In genomic region chr15:71326596-71326995, GRCm38 (mm10) we compare ENCODE assay signal across 21 mouse cellular contexts.
DNase-seq lines count a peak whose midpoint lies in the region; ATAC-seq and TF ChIP-seq lines count a peak whose summit lies in the region.
"Had no signal": no experiment of that assay in that cellular context is flagged by ENCODE, and none has a peak within 500 bp of the region (broad histone marks: within the 10 kb centered on the region; RNA-seq: fewer than 3 reads in every experiment).

No protein-coding gene starts in this region.

- TF ChIP-seq CTCF in C2C12 (IDR thresholded peaks at IDR 0.05; ENCODE audit: control insufficient read depth, insufficient read depth, insufficient read length), result no peak
- TF ChIP-seq CTCF in forebrain, postnatal 0 days (IDR thresholded peaks at IDR 0.05; ENCODE audit: low read depth), result no peak

- DNase-seq in neural tube, embryonic 11.5 days (ENCODE audit: low spot score), result no peak
- no peak for DNase-seq in neural tube, embryonic 10.5 days (ENCODE audit: extremely low spot score, low spot score)
- DNase-seq in brain, adult 2 months (ENCODE audit: low read depth, low spot score), result peak; percentile 12
- no peak for DNase-seq in layer of hippocampus, postnatal 14 days (ENCODE audit: low spot score in 2 of 2)
- DNase-seq in forebrain, postnatal 0 days, result no peak
- DNase-seq: cerebellum, adult 11-12 months; cerebellum, adult 9-10 months; cerebellum, postnatal 36 days; gastrocnemius, adult 2 months; gastrocnemius, postnatal 25 days; heart, postnatal 36 days; kidney, adult 18-20 months had no signal

- WGBS in neural tube, embryonic 11.5 days, result 76% methylated on average over 3 of the region's 3 CpGs
- 75% methylated on average over 3 of the region's 3 CpGs for WGBS in forebrain, postnatal 0 days

- H3K4me1 ChIP-seq in neural tube, embryonic 11.5 days (ENCODE audit: control insufficient read depth, insufficient read depth, low read length), result no peaks in the 10 kb centered on the region
- no peaks in the 10 kb centered on the region for H3K4me1 ChIP-seq in forebrain, postnatal 0 days (ENCODE audit: insufficient read depth)
- H3K4me1 ChIP-seq: embryonic facial prominence, embryonic 10.5 days; forebrain, embryonic 13.5 days; hindbrain, embryonic 12.5 days; intestine, embryonic 15.5 days had no signal

- no peak overlapping the region for H3K9ac ChIP-seq in neural tube, embryonic 11.5 days (ENCODE audit: low read length)
- H3K9ac ChIP-seq in forebrain, postnatal 0 days, result no peak overlapping the region
- H3K9ac ChIP-seq: forebrain, embryonic 13.5 days; heart, embryonic 13.5 days; hindbrain, embryonic 12.5 days; intestine, embryonic 15.5 days had no signal

- H3K9me3 ChIP-seq in neural tube, embryonic 11.5 days (ENCODE audit: control insufficient read depth, low read length), result no peaks in the 10 kb centered on the region
- H3K9me3 ChIP-seq in forebrain, postnatal 0 days (ENCODE audit: low read length), result no peaks in the 10 kb centered on the region
- H3K9me3 ChIP-seq: embryonic facial prominence, embryonic 10.5 days; forebrain, embryonic 13.5 days; heart, embryonic 13.5 days; hindbrain, embryonic 12.5 days; intestine, embryonic 15.5 days had no signal

- no peak overlapping the region for H3K4me3 ChIP-seq in neural tube, embryonic 11.5 days (ENCODE audit: low read depth, low read length)
- no peak overlapping the region for H3K4me3 ChIP-seq in C2C12 (ENCODE audit: insufficient read depth, poor library complexity, severe bottlenecking)
- no peak overlapping the region for H3K4me3 ChIP-seq in forebrain, postnatal 0 days (ENCODE audit: low read depth, low read length)
- H3K4me3 ChIP-seq: embryonic facial prominence, embryonic 10.5 days; forebrain, embryonic 13.5 days; gastrocnemius, adult 2 months; heart, embryonic 13.5 days; hindbrain, embryonic 12.5 days; intestine, embryonic 15.5 days had no signal

- no peak overlapping the region for H3ac ChIP-seq in C2C12 (ENCODE audit: control insufficient read depth, insufficient read length, low read depth)

- H3K4me2 ChIP-seq in neural tube, embryonic 11.5 days (ENCODE audit: low read depth), result no peak overlapping the region
- no peak overlapping the region for H3K4me2 ChIP-seq in forebrain, postnatal 0 days (ENCODE audit: low read depth)
- H3K4me2 ChIP-seq: forebrain, embryonic 13.5 days; heart, embryonic 13.5 days; hindbrain, embryonic 12.5 days; intestine, embryonic 15.5 days had no signal

- no peak overlapping the region for H3K27ac ChIP-seq in neural tube, embryonic 11.5 days (ENCODE audit: low read depth, low read length)
- no peak overlapping the region for H3K27ac ChIP-seq in forebrain, postnatal 0 days (ENCODE audit: low read depth, low read length)
- H3K27ac ChIP-seq: embryonic facial prominence, embryonic 10.5 days; forebrain, embryonic 13.5 days; gastrocnemius, adult 2 months; heart, embryonic 13.5 days; hindbrain, embryonic 12.5 days; intestine, embryonic 15.5 days had no signal

- H3K79me3 ChIP-seq in C2C12 (ENCODE audit: low read depth), result no peaks in the 10 kb centered on the region

- H3K79me2 ChIP-seq in C2C12 (ENCODE audit: control insufficient read depth, insufficient read depth), result no peaks in the 10 kb centered on the region

- no peaks in the 10 kb centered on the region for H3K36me3 ChIP-seq in neural tube, embryonic 11.5 days (ENCODE audit: control insufficient read depth, insufficient read depth, low read length)
- no peaks in the 10 kb centered on the region for H3K36me3 ChIP-seq in C2C12 (ENCODE audit: control insufficient read depth, insufficient read depth)
- no peaks in the 10 kb centered on the region for H3K36me3 ChIP-seq in forebrain, postnatal 0 days (ENCODE audit: insufficient read depth)
- H3K36me3 ChIP-seq: embryonic facial prominence, embryonic 10.5 days; heart, embryonic 13.5 days; hindbrain, embryonic 12.5 days; intestine, embryonic 15.5 days had no signal

- no peaks in the 10 kb centered on the region for H3K27me3 ChIP-seq in neural tube, embryonic 11.5 days (ENCODE audit: control insufficient read depth, insufficient read depth, low read length)
- no peaks in the 10 kb centered on the region for H3K27me3 ChIP-seq in C2C12 (ENCODE audit: control insufficient read depth, insufficient read depth, insufficient read length)
- no peaks in the 10 kb centered on the region for H3K27me3 ChIP-seq in forebrain, postnatal 0 days (ENCODE audit: insufficient read depth, low read length)
- H3K27me3 ChIP-seq: CH12.LX; forebrain, embryonic 13.5 days; heart, embryonic 13.5 days; hindbrain, embryonic 12.5 days; intestine, embryonic 15.5 days had no signal

- peak; percentile 35; the same call in 1 of the 2 replicates for ATAC-seq in neural tube, embryonic 11.5 days (ENCODE audit: insufficient read depth, low FRiP score, low TSS enrichment)
- ATAC-seq in megakaryocyte, adult 5-6 weeks (ENCODE audit: poor library complexity, severe bottlenecking), result no peak
- ATAC-seq in forebrain, postnatal 0 days, result no peak
- ATAC-seq: forebrain, embryonic 13.5 days; hindbrain, embryonic 16.5 days; intestine, embryonic 15.5 days had no signal

TF ChIP-seq in C2C12, 6 proteins besides CTCF, POLR2A, EP300 and RAD21:
- TF ChIP-seq MAX (IDR thresholded peaks at IDR 0.05), result peak; percentile 82
- TF ChIP-seq MYOG (IDR thresholded peaks at IDR 0.05; ENCODE audit: control insufficient read depth, extremely low read depth, insufficient read length), result no peak
- TF ChIP-seq CEBPB (IDR thresholded peaks at IDR 0.05; ENCODE audit: low read depth), result peak; percentile 87
- TF ChIP-seq FOSL1 (IDR thresholded peaks at IDR 0.05; ENCODE audit: insufficient read depth, low read length, poor library complexity, severe bottlenecking), result peak; percentile 100
- peak; percentile 91 for TF ChIP-seq MYOD1 (IDR thresholded peaks at IDR 0.05; ENCODE audit: control insufficient read depth, insufficient read length, low read depth)
- TF ChIP-seq USF1 (IDR thresholded peaks at IDR 0.05; ENCODE audit: low read depth), result peak; percentile 85
